Mouse (Mus musculus): ENCODE results near the gene Cmpk1.
A peak's percentile ranks its signal among the peaks of the same experiment; 100 is the strongest.
"Not testable (repeated sequence)": the region's sequence is repeated elsewhere in the genome, so short reads cannot be mapped to it uniquely, and the experiment has no call there.

Cmpk1 gene

GRCm38 (mm10) chr4:114986591-114987432 is at the start of gene Cmpk1:
Gene Cmpk1, minus strand, starts transcription at chr4:114987241.
- peak; percentile 79 for DNase-seq

- no peak for DNase-seq
These were observed 48.0 kb upstream of the Cmpk1 start for GRCm38 (mm10) chr4:115035043-115035442.

GRCm38 (mm10) chr4:115019997-115020396 is 33.0 kb upstream of the Cmpk1 start:
- DNase-seq, result no peak

GRCm38 (mm10) chr4:115014276-115014675 is 27.2 kb upstream of the Cmpk1 start:
- no peak for DNase-seq

- no peak for DNase-seq
These were observed 13.4 kb upstream of the Cmpk1 start for GRCm38 (mm10) chr4:115000429-115000795.

GRCm38 (mm10) chr4:114999773-115000428 is 12.9 kb upstream of the Cmpk1 start, which contains the start of gene Stil:
Gene Stil, plus strand, starts transcription at chr4:115000159.
- peak; percentile 93 for DNase-seq

GRCm38 (mm10) chr4:114999445-114999772 is 12.4 kb upstream of the Cmpk1 start:
- DNase-seq, result no peak

- no peak for DNase-seq
These were observed 10.0 kb upstream of the Cmpk1 start for GRCm38 (mm10) chr4:114997051-114997450.

GRCm38 (mm10) chr4:114994218-114994617 is 7.2 kb upstream of the Cmpk1 start:
- no peak for DNase-seq

GRCm38 (mm10) chr4:114986211-114986590 is 840 bp downstream of the Cmpk1 start:
- no peak for DNase-seq

GRCm38 (mm10) chr4:114983020-114983419 is 4.0 kb downstream of the Cmpk1 start:
- no peak for DNase-seq

GRCm38 (mm10) chr4:114982619-114983018 is 4.4 kb downstream of the Cmpk1 start:
- DNase-seq, result no peak

- DNase-seq, result no peak
These were observed 13.8 kb downstream of the Cmpk1 start for GRCm38 (mm10) chr4:114973229-114973740.

GRCm38 (mm10) chr4:114970736-114971135 is 16.3 kb downstream of the Cmpk1 start:
- no peak for DNase-seq

- not testable (repeated sequence) for DNase-seq
These were observed 26.2 kb downstream of the Cmpk1 start for GRCm38 (mm10) chr4:114960881-114961280.

- DNase-seq, result no peak
These were observed 27.5 kb downstream of the Cmpk1 start for GRCm38 (mm10) chr4:114959533-114959932.

GRCm38 (mm10) chr4:114958786-114959185 is 28.3 kb downstream of the Cmpk1 start:
- DNase-seq, result no peak

GRCm38 (mm10) chr4:114958231-114958630 is 28.8 kb downstream of the Cmpk1 start:
- DNase-seq, result no peak

- DNase-seq, result no peak
These were observed 29.6 kb downstream of the Cmpk1 start for GRCm38 (mm10) chr4:114957403-114957802.

GRCm38 (mm10) chr4:114953172-114953571 is 33.9 kb downstream of the Cmpk1 start:
- no peak for DNase-seq

GRCm38 (mm10) chr4:114947852-114948481 is 39.1 kb downstream of the Cmpk1 start:
- DNase-seq, result no peak

- peak; percentile 33 for DNase-seq
These were observed 39.6 kb downstream of the Cmpk1 start for GRCm38 (mm10) chr4:114947395-114947794.

GRCm38 (mm10) chr4:114946416-114946815 is 40.6 kb downstream of the Cmpk1 start:
- no peak for DNase-seq

GRCm38 (mm10) chr4:114945021-114945420 is 42.0 kb downstream of the Cmpk1 start:
- no peak for DNase-seq

Data from cerebellum, adult 11 months (tissue).